Mouse (Mus musculus): ENCODE results near the gene Fam155a. TPM values are rescaled to one million over a fixed set of nuclear protein-coding genes. Genes with fewer than 3 reads are reported as not detected.
A peak's percentile ranks its signal among the peaks of the same experiment; 100 is the strongest.
"Not testable (repeated sequence)": the region's sequence is repeated elsewhere in the genome, so short reads cannot be mapped to it uniquely, and the experiment has no call there.

Gene Fam155a
- 22.1 and 28.8 TPM in 2 replicates for polyA plus RNA-seq (2015; fragmentation: Nextera tagmentation; extraction: Ambion mirVana)

DNA sequence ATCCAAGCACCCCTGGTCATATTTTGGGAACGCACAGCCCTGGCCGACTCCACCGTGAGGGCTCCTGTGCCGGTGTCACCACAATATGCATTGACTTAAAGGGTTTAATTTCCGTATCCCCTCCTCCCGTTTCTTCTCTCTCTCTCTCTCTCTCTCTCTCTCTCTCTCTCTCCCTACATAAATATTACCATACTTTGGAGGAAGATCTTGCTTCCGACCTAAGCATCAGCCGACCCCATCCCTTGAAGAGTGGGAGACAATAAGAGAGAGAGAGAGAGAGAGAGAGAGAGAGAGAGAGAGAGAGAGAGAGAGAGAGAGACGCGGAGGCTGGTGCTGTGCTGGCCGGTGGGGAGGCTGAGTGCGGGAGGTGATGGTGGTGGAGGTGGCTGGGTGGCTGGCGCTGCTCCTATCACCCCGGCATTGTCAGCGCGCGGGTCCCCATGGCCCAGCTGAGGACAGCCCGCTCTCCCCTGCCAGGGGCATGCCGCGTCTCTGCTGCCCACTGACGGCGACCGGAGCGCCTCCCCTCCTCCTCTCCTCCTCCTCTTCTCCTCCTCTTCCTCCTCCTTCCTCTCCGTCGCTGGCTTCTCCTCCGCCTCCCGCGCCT, at the start of gene Fam155a:
TSS of gene Fam155a (minus strand) at position 163 of the 607 bp plus-strand sequence.
- Histone ChIP-seq H3K36me3 (no peaks in the 10 kb centered on the region), H3K9me3 (replicated peaks) (no peaks in the 10 kb centered on the region), H3K27me3 (replicated peaks) (peaks cover 3% of the 10 kb centered on the region; the same call in 1 of the 2 replicates), H3K4me1 (peaks cover 25% of the 10 kb centered on the region), H3K4me2 (peak within 1 kb of the TSS; percentile 91), H3K9ac (replicated peaks) (peak within 1 kb of the TSS; percentile 79), H3K4me3 (replicated peaks) (peak within 1 kb of the TSS; percentile 75), H3K27ac (replicated peaks) (peak within 1 kb of the TSS; percentile 91)
- peak; percentile 72 for ATAC-seq (ENCODE audit: low FRiP score)
- under 1% methylated on average over 22 of the region's 29 CpGs for WGBS

DNA sequence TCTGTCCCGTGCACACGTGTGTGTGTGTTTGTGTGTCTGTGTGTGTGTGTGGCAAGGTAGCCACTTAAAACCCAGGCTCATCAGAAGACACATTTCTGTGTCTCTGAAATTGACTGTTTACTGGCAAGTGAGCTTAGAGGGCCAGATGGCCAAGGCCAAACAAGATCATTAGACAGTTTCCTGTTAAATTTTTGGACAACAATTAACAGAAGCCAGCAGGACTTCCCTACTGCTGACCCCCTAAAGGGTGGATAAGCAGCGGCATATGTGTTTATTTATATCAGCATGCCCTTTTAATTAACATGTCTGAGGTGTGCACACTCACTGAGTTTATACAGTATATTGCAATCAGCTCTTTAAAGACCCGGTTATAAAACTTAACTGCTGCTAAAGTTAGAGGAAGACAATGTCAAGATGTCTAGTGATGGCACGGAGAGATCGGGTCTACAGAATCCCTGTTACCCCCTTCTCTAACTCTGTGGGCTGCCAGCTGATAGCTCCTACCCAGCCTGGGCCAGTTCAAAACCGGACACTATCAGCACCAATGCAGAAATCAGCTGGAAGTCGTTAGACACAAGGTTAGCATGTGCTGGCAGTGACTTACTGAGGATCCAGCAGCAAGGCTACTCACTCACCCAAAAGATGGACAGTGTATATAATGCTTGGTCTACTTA, 42.4 kb upstream of the Fam155a start:
- no peak overlapping the region for H3K4me3 ChIP-seq (replicated peaks)
- H3K9ac ChIP-seq (replicated peaks), result no peak overlapping the region
- H3K27me3 ChIP-seq (replicated peaks), result no peaks in the 10 kb centered on the region
- no peaks in the 10 kb centered on the region for H3K4me1 ChIP-seq
- 78% methylated on average over 8 of the region's 8 CpGs for WGBS
- ATAC-seq (ENCODE audit: low FRiP score), result no peak
- no peak overlapping the region for H3K4me2 ChIP-seq
- H3K9me3 ChIP-seq (replicated peaks), result no peaks in the 10 kb centered on the region
- H3K36me3 ChIP-seq, result no peaks in the 10 kb centered on the region
- no peak overlapping the region for H3K27ac ChIP-seq (replicated peaks)

DNA sequence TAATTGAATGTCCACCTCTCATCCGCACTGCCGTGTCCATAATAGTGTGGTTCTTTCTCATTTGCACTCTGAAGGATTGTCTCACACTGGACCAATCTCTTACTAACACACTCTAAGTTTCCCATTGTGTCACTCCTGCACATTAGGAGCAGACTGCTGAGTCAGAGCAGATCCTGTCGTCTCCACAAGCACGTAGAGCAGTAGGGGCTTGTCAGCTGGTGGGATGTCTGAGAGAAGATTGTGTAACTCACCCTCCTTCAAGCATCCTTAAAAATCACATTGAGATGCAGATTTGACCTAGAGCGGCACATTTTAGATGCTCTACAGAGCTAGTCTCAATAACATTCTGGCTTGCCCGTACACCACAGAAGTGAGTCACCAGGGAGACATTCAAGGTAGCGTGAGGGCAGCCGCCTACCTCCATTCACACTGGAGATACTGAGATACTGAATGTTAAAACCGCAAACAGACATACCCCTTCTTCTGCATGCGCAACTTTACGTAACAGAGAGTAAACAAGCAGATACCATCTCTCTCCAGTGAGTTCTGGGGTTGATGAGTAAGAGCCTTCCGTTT, 40.1 kb upstream of the Fam155a start:
- Histone ChIP-seq H3K4me1 (no peaks in the 10 kb centered on the region), H3K36me3 (no peaks in the 10 kb centered on the region), H3K27me3 (replicated peaks) (no peaks in the 10 kb centered on the region), H3K4me2 (no peak overlapping the region), H3K9ac (replicated peaks) (no peak overlapping the region), H3K9me3 (replicated peaks) (no peaks in the 10 kb centered on the region), H3K4me3 (replicated peaks) (no peak overlapping the region), H3K27ac (replicated peaks) (no peak overlapping the region)
- no peak for ATAC-seq (ENCODE audit: low FRiP score)
- 73% methylated on average over 12 of the region's 12 CpGs for WGBS

DNA sequence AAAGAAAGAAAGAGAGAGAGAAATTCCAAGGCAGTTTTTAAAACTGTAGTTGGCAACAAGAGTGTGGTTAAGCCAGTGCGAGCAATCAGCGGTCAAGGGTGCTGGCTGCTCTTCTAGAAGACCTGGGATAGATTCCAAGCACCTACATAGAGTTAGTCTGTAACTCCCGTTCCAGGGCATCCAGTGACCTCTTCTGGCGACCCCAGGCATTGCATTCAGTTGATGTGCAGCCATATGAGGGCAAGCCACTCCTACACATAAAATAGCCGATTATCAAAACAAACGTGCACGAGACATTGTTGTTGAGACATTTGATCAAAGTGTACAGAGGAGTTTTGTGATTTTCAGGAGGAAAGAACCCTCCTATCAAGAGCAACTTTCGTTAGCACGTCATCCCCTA, 37.6 kb upstream of the Fam155a start:
- Histone ChIP-seq H3K27me3 (replicated peaks) (no peaks in the 10 kb centered on the region), H3K9me3 (replicated peaks) (no peaks in the 10 kb centered on the region), H3K36me3 (no peaks in the 10 kb centered on the region), H3K27ac (replicated peaks) (no peak overlapping the region), H3K4me3 (replicated peaks) (no peak overlapping the region), H3K4me2 (no peak overlapping the region), H3K9ac (replicated peaks) (no peak overlapping the region), H3K4me1 (peaks cover 3% of the 10 kb centered on the region; the same call in 1 of the 2 replicates)
- no peak for ATAC-seq (ENCODE audit: low FRiP score)
- 87% methylated on average over 9 of the region's 9 CpGs for WGBS

DNA sequence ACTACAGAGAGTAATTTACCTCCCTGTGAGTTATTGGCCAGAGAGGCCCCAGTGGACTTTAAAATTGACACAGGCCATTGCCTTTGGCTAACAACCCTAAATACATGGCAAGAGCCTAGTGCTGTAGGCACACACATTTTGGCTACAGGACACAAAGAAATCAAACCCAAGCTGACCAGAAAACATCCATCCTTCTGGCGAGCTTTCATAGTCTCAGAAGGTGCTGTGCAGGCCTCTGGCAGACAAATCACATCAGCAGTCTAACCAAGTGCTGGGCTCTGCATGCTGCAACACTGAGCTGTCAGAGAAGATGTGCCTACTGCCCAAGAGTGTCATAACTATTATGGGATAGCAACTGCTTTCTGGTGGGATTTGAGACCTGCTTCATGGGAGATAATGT, 34.7 kb upstream of the Fam155a start:
- no peak overlapping the region for H3K9ac ChIP-seq (replicated peaks)
- H3K36me3 ChIP-seq, result no peaks in the 10 kb centered on the region
- no peaks in the 10 kb centered on the region for H3K27me3 ChIP-seq (replicated peaks)
- no peak overlapping the region for H3K4me2 ChIP-seq
- H3K4me3 ChIP-seq (replicated peaks), result no peak overlapping the region
- WGBS, result 38% methylated on average over 1 of the region's 1 CpGs
- no peaks in the 10 kb centered on the region for H3K9me3 ChIP-seq (replicated peaks)
- no peak overlapping the region for H3K27ac ChIP-seq (replicated peaks)
- peaks cover 3% of the 10 kb centered on the region; the same call in 1 of the 2 replicates for H3K4me1 ChIP-seq
- ATAC-seq (ENCODE audit: low FRiP score), result no peak

DNA sequence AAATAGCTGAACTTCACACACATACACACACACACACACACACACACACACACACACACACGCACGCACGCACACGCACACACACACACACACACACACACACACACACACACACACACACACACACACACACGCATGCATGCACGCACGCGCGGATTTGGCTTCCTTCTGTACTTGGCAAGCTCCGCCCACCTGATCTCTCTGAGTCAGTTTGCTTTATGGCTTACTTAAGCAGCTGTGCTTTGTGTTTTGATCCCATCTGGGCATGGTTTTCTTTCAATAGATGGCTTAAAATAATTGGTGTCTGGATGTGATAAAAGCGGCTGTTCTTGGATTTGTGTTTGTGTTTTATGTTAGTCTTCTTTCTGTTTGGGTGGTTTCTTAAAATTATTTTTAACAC, 29.4 kb upstream of the Fam155a start:
- H3K9me3 ChIP-seq (replicated peaks); H3K27me3 ChIP-seq (replicated peaks); H3K27ac ChIP-seq (replicated peaks); ATAC-seq (ENCODE audit: low FRiP score); H3K4me3 ChIP-seq (replicated peaks); H3K4me1 ChIP-seq; H3K9ac ChIP-seq (replicated peaks); H3K4me2 ChIP-seq; H3K36me3 ChIP-seq: not testable (repeated sequence)
- WGBS, result 72% methylated on average over 8 of the region's 11 CpGs

DNA sequence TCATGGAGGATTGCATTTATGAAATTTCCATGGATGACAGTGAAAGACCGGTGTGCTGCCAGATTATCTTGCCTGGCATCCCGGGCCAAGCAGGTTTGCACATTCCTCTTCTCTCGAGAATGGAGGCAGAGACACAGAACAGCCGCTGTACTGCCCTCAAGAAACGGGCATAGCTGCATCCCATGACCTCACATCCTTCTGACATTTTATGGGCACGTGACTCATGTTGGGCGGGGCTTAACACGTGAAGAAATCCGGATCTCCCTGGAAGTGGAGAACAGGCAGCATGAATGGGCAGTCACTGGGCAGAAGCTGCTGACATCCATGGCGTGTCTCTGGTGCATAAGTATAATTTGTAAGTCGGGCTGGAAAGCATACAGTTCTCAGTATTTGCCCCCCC, 29.0 kb upstream of the Fam155a start:
- H3K9ac ChIP-seq (replicated peaks), result no peak overlapping the region
- no peaks in the 10 kb centered on the region for H3K36me3 ChIP-seq
- H3K9me3 ChIP-seq (replicated peaks), result no peaks in the 10 kb centered on the region
- H3K4me3 ChIP-seq (replicated peaks), result no peak overlapping the region
- H3K4me1 ChIP-seq, result no peaks in the 10 kb centered on the region
- H3K4me2 ChIP-seq, result no peak overlapping the region
- no peak for ATAC-seq (ENCODE audit: low FRiP score)
- H3K27me3 ChIP-seq (replicated peaks), result no peaks in the 10 kb centered on the region
- H3K27ac ChIP-seq (replicated peaks), result no peak overlapping the region
- WGBS, result 87% methylated on average over 11 of the region's 11 CpGs

DNA sequence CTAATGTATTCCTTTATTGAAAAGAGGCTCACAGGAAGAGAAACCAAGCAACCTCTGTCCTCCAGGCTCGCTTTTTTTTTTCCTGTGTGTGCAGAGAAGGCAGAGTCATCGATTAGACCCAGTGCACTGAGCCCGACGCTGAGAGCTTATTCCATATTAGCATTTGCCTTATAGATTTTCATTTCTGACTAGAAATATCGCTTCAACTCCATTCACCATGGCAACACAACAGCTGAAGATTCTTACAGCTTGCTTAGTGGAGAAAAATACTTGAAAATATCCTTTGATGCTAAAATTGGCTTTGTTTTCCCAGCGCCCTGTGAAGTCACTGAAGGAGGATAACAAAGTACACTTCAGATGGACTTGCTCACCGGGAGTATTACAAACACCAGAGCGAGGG, 26.6 kb upstream of the Fam155a start:
- H3K36me3 ChIP-seq, result no peaks in the 10 kb centered on the region
- H3K9ac ChIP-seq (replicated peaks), result no peak overlapping the region
- H3K4me1 ChIP-seq, result no peaks in the 10 kb centered on the region
- no peaks in the 10 kb centered on the region for H3K27me3 ChIP-seq (replicated peaks)
- H3K27ac ChIP-seq (replicated peaks), result no peak overlapping the region
- ATAC-seq (ENCODE audit: low FRiP score), result no peak
- no peaks in the 10 kb centered on the region for H3K9me3 ChIP-seq (replicated peaks)
- H3K4me3 ChIP-seq (replicated peaks), result no peak overlapping the region
- 79% methylated on average over 8 of the region's 8 CpGs for WGBS
- no peak overlapping the region for H3K4me2 ChIP-seq

DNA sequence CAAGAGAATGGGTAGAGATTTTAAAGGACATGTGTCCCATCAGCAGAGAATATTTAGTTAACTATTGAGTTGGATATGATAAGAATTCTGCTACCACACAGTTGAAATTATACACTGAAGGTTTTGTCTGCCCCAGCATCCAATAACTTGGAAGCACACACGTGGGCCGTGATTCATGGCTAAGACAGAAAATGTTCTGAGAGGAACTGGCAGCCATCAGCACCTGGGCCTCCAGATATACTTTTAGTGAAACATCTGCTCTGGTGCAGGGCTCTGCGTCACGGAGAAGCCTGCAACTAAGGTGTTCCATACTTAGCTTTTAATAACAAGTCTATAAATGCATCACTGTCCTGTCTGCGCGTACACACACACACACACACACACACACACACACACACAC, 24.8 kb upstream of the Fam155a start:
- H3K27me3 ChIP-seq (replicated peaks), result no peaks in the 10 kb centered on the region
- no peak overlapping the region for H3K9ac ChIP-seq (replicated peaks)
- no peak overlapping the region for H3K27ac ChIP-seq (replicated peaks)
- 86% methylated on average over 6 of the region's 6 CpGs for WGBS
- no peaks in the 10 kb centered on the region for H3K9me3 ChIP-seq (replicated peaks)
- H3K4me1 ChIP-seq, result no peaks in the 10 kb centered on the region
- H3K4me3 ChIP-seq (replicated peaks), result no peak overlapping the region
- H3K4me2 ChIP-seq, result no peak overlapping the region
- no peaks in the 10 kb centered on the region for H3K36me3 ChIP-seq
- ATAC-seq (ENCODE audit: low FRiP score), result no peak

DNA sequence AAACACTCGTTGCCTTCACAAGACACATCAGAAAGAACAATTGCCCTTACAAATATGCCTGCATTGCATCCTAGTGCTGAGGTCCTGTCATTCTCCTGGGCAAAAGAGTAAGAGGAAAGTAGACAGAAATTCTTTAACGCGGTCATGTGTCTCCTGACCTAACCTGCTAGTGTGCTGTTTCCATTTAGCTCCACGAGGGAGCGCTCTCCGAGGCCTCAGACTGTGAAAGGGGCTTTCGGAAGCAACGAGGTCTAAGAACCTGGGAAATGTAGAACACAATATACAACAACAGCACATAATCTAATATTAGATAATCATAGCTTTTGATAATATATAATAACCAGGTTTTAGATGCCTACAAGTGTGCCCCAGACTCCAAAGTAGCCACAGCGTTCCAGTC, 22.4 kb upstream of the Fam155a start:
- Histone ChIP-seq H3K4me1 (no peaks in the 10 kb centered on the region), H3K9ac (replicated peaks) (no peak overlapping the region), H3K4me3 (replicated peaks) (no peak overlapping the region), H3K27me3 (replicated peaks) (no peaks in the 10 kb centered on the region), H3K27ac (replicated peaks) (no peak overlapping the region), H3K9me3 (replicated peaks) (no peaks in the 10 kb centered on the region), H3K4me2 (no peak overlapping the region), H3K36me3 (no peaks in the 10 kb centered on the region)
- ATAC-seq (ENCODE audit: low FRiP score), result no peak
- 68% methylated on average over 9 of the region's 9 CpGs for WGBS

DNA sequence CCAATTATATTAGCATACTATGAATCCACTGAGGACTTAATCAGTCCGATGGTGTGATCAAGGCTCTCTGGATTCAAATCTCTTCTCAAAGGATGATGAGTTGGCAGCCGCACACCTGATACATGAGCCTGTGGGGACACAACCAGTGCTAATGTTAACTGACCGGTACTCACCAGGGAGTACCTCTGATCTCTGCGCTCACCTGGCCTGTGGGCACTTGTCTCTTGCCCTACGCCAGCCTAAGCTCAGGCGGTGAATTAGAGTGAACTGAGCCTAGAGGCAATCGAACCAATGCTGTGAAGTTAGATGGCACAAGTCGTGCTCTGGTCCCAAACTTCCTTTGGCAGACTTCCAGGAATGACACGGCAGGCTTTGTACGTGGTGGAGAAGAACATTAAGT, 9.4 kb upstream of the Fam155a start:
- no peaks in the 10 kb centered on the region for H3K36me3 ChIP-seq
- no peaks in the 10 kb centered on the region for H3K9me3 ChIP-seq (replicated peaks)
- no peak overlapping the region for H3K4me3 ChIP-seq (replicated peaks)
- WGBS, result 76% methylated on average over 10 of the region's 10 CpGs
- H3K9ac ChIP-seq (replicated peaks), result no peak overlapping the region
- H3K27me3 ChIP-seq (replicated peaks), result no peaks in the 10 kb centered on the region
- H3K4me2 ChIP-seq, result no peak overlapping the region
- no peaks in the 10 kb centered on the region for H3K4me1 ChIP-seq
- ATAC-seq (ENCODE audit: low FRiP score), result no peak
- H3K27ac ChIP-seq (replicated peaks), result no peak overlapping the region

DNA sequence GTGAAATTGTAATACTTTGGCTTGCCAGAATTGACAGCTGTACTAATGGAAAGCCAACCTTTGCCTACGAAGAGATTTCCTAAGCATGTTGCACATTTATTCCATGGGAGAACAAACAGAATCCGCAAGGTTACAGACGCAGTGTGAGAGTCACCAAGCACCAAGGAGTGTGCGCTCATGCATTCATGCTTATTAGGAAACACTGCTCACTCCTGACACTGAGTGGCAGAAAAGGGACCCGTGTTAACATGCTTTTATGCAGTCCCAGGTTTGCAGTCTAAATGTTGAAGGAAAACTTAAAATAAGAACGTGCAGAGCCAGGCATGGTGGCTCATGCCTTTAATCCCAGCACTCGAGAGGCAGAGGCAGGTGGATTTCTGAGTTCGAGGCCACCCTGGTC, 7.2 kb upstream of the Fam155a start:
- WGBS, result 58% methylated on average over 8 of the region's 8 CpGs

More for the DNA sequence above, 7.2 kb upstream of the Fam155a start:
- Histone ChIP-seq H3K27ac (replicated peaks) (no peak overlapping the region), H3K4me3 (replicated peaks) (no peak overlapping the region), H3K36me3 (no peaks in the 10 kb centered on the region), H3K9me3 (replicated peaks) (no peaks in the 10 kb centered on the region), H3K4me2 (no peak overlapping the region), H3K4me1 (no peaks in the 10 kb centered on the region), H3K9ac (replicated peaks) (no peak overlapping the region), H3K27me3 (replicated peaks) (peaks cover 3% of the 10 kb centered on the region; the same call in 1 of the 2 replicates)
- no peak for ATAC-seq (ENCODE audit: low FRiP score)

Measured in neural tube, embryonic 15.5 days (tissue).